Mouse (Mus musculus): ENCODE data around the gene Tenm2.

The Tenm2 gene

GRCm38 (mm10) chr11:37079403-37079802, 156.4 kb downstream of the Tenm2 start:
- no peak for DNase-seq (ENCODE audit: low read depth, low spot score)

GRCm38 (mm10) chr11:37076989-37077598, 158.7 kb downstream of the Tenm2 start:
- no peak for DNase-seq (ENCODE audit: low read depth, low spot score)

GRCm38 (mm10) chr11:37075349-37075748, 160.4 kb downstream of the Tenm2 start:
- DNase-seq (ENCODE audit: low read depth, low spot score) = no peak

- DNase-seq (ENCODE audit: low read depth, low spot score) = no peak
Measured at GRCm38 (mm10) chr11:37065459-37065858, 170.3 kb downstream of the Tenm2 start.

GRCm38 (mm10) chr11:37046671-37047070, 189.1 kb downstream of the Tenm2 start:
- DNase-seq (ENCODE audit: low read depth, low spot score) = no peak

- DNase-seq (ENCODE audit: low read depth, low spot score) = no peak
Measured at GRCm38 (mm10) chr11:37041259-37041658, 194.5 kb downstream of the Tenm2 start.

GRCm38 (mm10) chr11:37039283-37039682, 196.5 kb downstream of the Tenm2 start:
- no peak for DNase-seq (ENCODE audit: low read depth, low spot score)

GRCm38 (mm10) chr11:37031305-37032055, 204.3 kb downstream of the Tenm2 start:
- DNase-seq (ENCODE audit: low read depth, low spot score) = peak; percentile 78

- no peak for DNase-seq (ENCODE audit: low read depth, low spot score)
Measured at GRCm38 (mm10) chr11:37011900-37012299, 223.9 kb downstream of the Tenm2 start.

- DNase-seq (ENCODE audit: low read depth, low spot score) = no peak
Measured at GRCm38 (mm10) chr11:37009243-37009642, 226.5 kb downstream of the Tenm2 start.

GRCm38 (mm10) chr11:36997668-36998067, 238.1 kb downstream of the Tenm2 start:
- no peak for DNase-seq (ENCODE audit: low read depth, low spot score)

- DNase-seq (ENCODE audit: low read depth, low spot score) = no peak
Measured at GRCm38 (mm10) chr11:36990895-36991294, 244.9 kb downstream of the Tenm2 start.

- DNase-seq (ENCODE audit: low read depth, low spot score) = peak; percentile 17
Measured at GRCm38 (mm10) chr11:36988776-36989565, 246.8 kb downstream of the Tenm2 start.

- no peak for DNase-seq (ENCODE audit: low read depth, low spot score)
Measured at GRCm38 (mm10) chr11:36974142-36974541, 261.6 kb downstream of the Tenm2 start.

- DNase-seq (ENCODE audit: low read depth, low spot score) = no peak
Measured at GRCm38 (mm10) chr11:36958102-36958501, 277.7 kb downstream of the Tenm2 start.

GRCm38 (mm10) chr11:36941429-36941828, 294.3 kb downstream of the Tenm2 start:
- no peak for DNase-seq (ENCODE audit: low read depth, low spot score)

- no peak for DNase-seq (ENCODE audit: low read depth, low spot score)
Measured at GRCm38 (mm10) chr11:36940557-36941110, 295.1 kb downstream of the Tenm2 start.

GRCm38 (mm10) chr11:36929817-36930216, 305.9 kb downstream of the Tenm2 start:
- no peak for DNase-seq (ENCODE audit: low read depth, low spot score)

- no peak for DNase-seq (ENCODE audit: low read depth, low spot score)
Measured at GRCm38 (mm10) chr11:36926705-36927406, 308.9 kb downstream of the Tenm2 start.

- DNase-seq (ENCODE audit: low read depth, low spot score) = no peak
Measured at GRCm38 (mm10) chr11:36919301-36919700, 316.5 kb downstream of the Tenm2 start.

GRCm38 (mm10) chr11:36911406-36911805, 324.4 kb downstream of the Tenm2 start:
- peak; percentile 26 for DNase-seq (ENCODE audit: low read depth, low spot score)

All from forelimb bud, embryonic 11.5 days (tissue).